Mouse (Mus musculus): ENCODE measurements around the gene Pla2g2e. TPM values are rescaled to one million over a fixed set of nuclear protein-coding genes. Genes with fewer than 3 reads are reported as not detected.
"Not testable (repeated sequence)": the region's sequence is repeated elsewhere in the genome, so short reads cannot be mapped to it uniquely, and the experiment has no call there.

Gene Pla2g2e
- polyA plus RNA-seq, 1 experiment from 2014 or later = not detected

- no peaks in the 10 kb centered on the region for H3K9me3 ChIP-seq (replicated peaks)
- no peak for DNase-seq (ENCODE audit: low spot score)
- WGBS = 68% methylated on average over 5 of the region's 5 CpGs
- H3K27me3 ChIP-seq (ENCODE audit: low read depth, poor library complexity, severe bottlenecking) = no peaks in the 10 kb centered on the region
- H3K36me3 ChIP-seq = no peaks in the 10 kb centered on the region
- no peak overlapping the region for H3K27ac ChIP-seq (replicated peaks)
- no peak overlapping the region for H3K4me3 ChIP-seq
- H3K4me1 ChIP-seq = peaks cover 11% of the 10 kb centered on the region; the same call in 1 of the 2 replicates
Measured at GRCm38 (mm10) chr4:138865092-138865491, 12.7 kb upstream of the Pla2g2e start.

- H3K36me3 ChIP-seq = no peaks in the 10 kb centered on the region
- no peaks in the 10 kb centered on the region for H3K9me3 ChIP-seq (replicated peaks)
- peaks cover 11% of the 10 kb centered on the region; the same call in 1 of the 2 replicates for H3K4me1 ChIP-seq
- no peak for DNase-seq (ENCODE audit: low spot score)
- H3K4me3 ChIP-seq = no peak overlapping the region
- H3K27ac ChIP-seq (replicated peaks) = no peak overlapping the region
- no peaks in the 10 kb centered on the region for H3K27me3 ChIP-seq (ENCODE audit: low read depth, poor library complexity, severe bottlenecking)
- 73% methylated on average over 6 of the region's 6 CpGs for WGBS
Measured at GRCm38 (mm10) chr4:138865991-138866390, 11.8 kb upstream of the Pla2g2e start.

GRCm38 (mm10) chr4:138866413-138866812, 11.3 kb upstream of the Pla2g2e start:
- H3K27me3 ChIP-seq (ENCODE audit: low read depth, poor library complexity, severe bottlenecking) = no peaks in the 10 kb centered on the region
- WGBS = 14% methylated on average over 7 of the region's 7 CpGs
- DNase-seq (ENCODE audit: low spot score) = peak; percentile 71
- peaks cover 11% of the 10 kb centered on the region; the same call in 1 of the 2 replicates for H3K4me1 ChIP-seq
- H3K36me3 ChIP-seq = no peaks in the 10 kb centered on the region
- H3K27ac ChIP-seq (replicated peaks) = no peak overlapping the region
- H3K9me3 ChIP-seq (replicated peaks) = no peaks in the 10 kb centered on the region
- no peak overlapping the region for H3K4me3 ChIP-seq

GRCm38 (mm10) chr4:138868666-138869065, 9.1 kb upstream of the Pla2g2e start:
- Histone ChIP-seq H3K27ac (replicated peaks) (no peak overlapping the region), H3K4me3 (no peak overlapping the region), H3K9me3 (replicated peaks) (no peaks in the 10 kb centered on the region; the same call in 1 of the 2 replicates), H3K27me3 (ENCODE audit: low read depth, poor library complexity, severe bottlenecking) (no peaks in the 10 kb centered on the region), H3K4me1 (peaks cover 11% of the 10 kb centered on the region; the same call in 1 of the 2 replicates), H3K36me3 (no peaks in the 10 kb centered on the region)
- DNase-seq (ENCODE audit: low spot score) = no peak
- 58% methylated on average over 8 of the region's 8 CpGs for WGBS

- Histone ChIP-seq H3K4me3 (no peak within 1 kb of the TSS), H3K36me3 (no peaks in the 10 kb centered on the region), H3K27me3 (ENCODE audit: low read depth, poor library complexity, severe bottlenecking) (no peaks in the 10 kb centered on the region), H3K27ac (replicated peaks) (no peak within 1 kb of the TSS), H3K4me1 (peaks cover 6% of the 10 kb centered on the region; the same call in 1 of the 2 replicates), H3K9me3 (replicated peaks) (no peaks in the 10 kb centered on the region; the same call in 1 of the 2 replicates)
- DNase-seq (ENCODE audit: low spot score) = no peak
- WGBS = 87% methylated on average over 6 of the region's 6 CpGs
Measured at GRCm38 (mm10) chr4:138873864-138874263, 3.9 kb upstream of the Pla2g2e start, which contains the start of gene Gm13030. Gene Gm13030 (minus strand): TSS chr4:138873964.

GRCm38 (mm10) chr4:138875275-138875674, 2.5 kb upstream of the Pla2g2e start:
- WGBS = 86% methylated on average over 2 of the region's 2 CpGs
- H3K4me3 ChIP-seq; H3K36me3 ChIP-seq; H3K9me3 ChIP-seq (replicated peaks); DNase-seq (ENCODE audit: low spot score); H3K27ac ChIP-seq (replicated peaks); H3K27me3 ChIP-seq (ENCODE audit: low read depth, poor library complexity, severe bottlenecking): not testable (repeated sequence)
- H3K4me1 ChIP-seq = peaks cover 12% of the 10 kb centered on the region; the same call in 1 of the 2 replicates

- Histone ChIP-seq H3K9me3 (replicated peaks) (no peaks in the 10 kb centered on the region; the same call in 1 of the 2 replicates), H3K27ac (replicated peaks) (no peak overlapping the region), H3K27me3 (ENCODE audit: low read depth, poor library complexity, severe bottlenecking) (peaks cover 16% of the 10 kb centered on the region; the same call in 1 of the 2 replicates), H3K36me3 (no peaks in the 10 kb centered on the region), H3K4me1 (peaks cover 12% of the 10 kb centered on the region; the same call in 1 of the 2 replicates), H3K4me3 (no peak overlapping the region)
- 94% methylated on average over 2 of the region's 2 CpGs for WGBS
- no peak for DNase-seq (ENCODE audit: low spot score)
Measured at GRCm38 (mm10) chr4:138875986-138876385, 1.8 kb upstream of the Pla2g2e start.

GRCm38 (mm10) chr4:138878783-138879182, 1.0 kb downstream of the Pla2g2e start:
- H3K27me3 ChIP-seq (ENCODE audit: low read depth, poor library complexity, severe bottlenecking) = peaks cover 37% of the 10 kb centered on the region
- peaks cover 20% of the 10 kb centered on the region for H3K4me1 ChIP-seq
- 75% methylated on average over 8 of the region's 8 CpGs for WGBS
- H3K27ac ChIP-seq (replicated peaks) = 0 out of 2 replicates have a peak overlapping the region, but pooled peaks have one; percentile 15
- H3K9me3 ChIP-seq (replicated peaks) = no peaks in the 10 kb centered on the region
- H3K4me3 ChIP-seq = no peak overlapping the region
- DNase-seq (ENCODE audit: low spot score) = no peak
- no peaks in the 10 kb centered on the region for H3K36me3 ChIP-seq

- WGBS = 93% methylated on average over 11 of the region's 11 CpGs
- H3K4me3 ChIP-seq = no peak overlapping the region
- H3K4me1 ChIP-seq = peaks cover 20% of the 10 kb centered on the region
- no peak for DNase-seq (ENCODE audit: low spot score)
- peaks cover 37% of the 10 kb centered on the region for H3K27me3 ChIP-seq (ENCODE audit: low read depth, poor library complexity, severe bottlenecking)
- no peaks in the 10 kb centered on the region for H3K36me3 ChIP-seq
- H3K9me3 ChIP-seq (replicated peaks) = no peaks in the 10 kb centered on the region
- no peak overlapping the region for H3K27ac ChIP-seq (replicated peaks)
Measured at GRCm38 (mm10) chr4:138879808-138880207, 2.1 kb downstream of the Pla2g2e start.

- Histone ChIP-seq H3K4me1 (peaks cover 20% of the 10 kb centered on the region), H3K27ac (replicated peaks) (no peak overlapping the region), H3K4me3 (no peak overlapping the region), H3K27me3 (ENCODE audit: low read depth, poor library complexity, severe bottlenecking) (peaks cover 37% of the 10 kb centered on the region), H3K36me3 (no peaks in the 10 kb centered on the region), H3K9me3 (replicated peaks) (no peaks in the 10 kb centered on the region)
- WGBS = 84% methylated on average over 7 of the region's 7 CpGs
- DNase-seq (ENCODE audit: low spot score) = no peak
Measured at GRCm38 (mm10) chr4:138880811-138881584, 3.3 kb downstream of the Pla2g2e start.

- Histone ChIP-seq H3K4me3 (peak overlapping the region; percentile 30; the same call in 1 of the 2 replicates), H3K36me3 (no peaks in the 10 kb centered on the region), H3K9me3 (replicated peaks) (no peaks in the 10 kb centered on the region), H3K4me1 (peaks cover 21% of the 10 kb centered on the region), H3K27me3 (ENCODE audit: low read depth, poor library complexity, severe bottlenecking) (peaks cover 37% of the 10 kb centered on the region), H3K27ac (replicated peaks) (no peak overlapping the region)
- no peak for DNase-seq (ENCODE audit: low spot score)
- WGBS = 14% methylated on average over 16 of the region's 16 CpGs
Measured at GRCm38 (mm10) chr4:138882179-138882578, 4.4 kb downstream of the Pla2g2e start.

GRCm38 (mm10) chr4:138884261-138884660, 6.5 kb downstream of the Pla2g2e start:
- Histone ChIP-seq H3K4me3 (no peak overlapping the region), H3K27ac (replicated peaks) (no peak overlapping the region), H3K27me3 (ENCODE audit: low read depth, poor library complexity, severe bottlenecking) (peaks cover 36% of the 10 kb centered on the region), H3K9me3 (replicated peaks) (no peaks in the 10 kb centered on the region), H3K4me1 (peaks cover 26% of the 10 kb centered on the region), H3K36me3 (no peaks in the 10 kb centered on the region)
- 22% methylated on average over 6 of the region's 6 CpGs for WGBS
- DNase-seq (ENCODE audit: low spot score) = peak; percentile 82

GRCm38 (mm10) chr4:138889165-138889564, 11.4 kb downstream of the Pla2g2e start:
- 65% methylated on average over 7 of the region's 7 CpGs for WGBS
- no peaks in the 10 kb centered on the region for H3K27me3 ChIP-seq (ENCODE audit: low read depth, poor library complexity, severe bottlenecking)
- no peak overlapping the region for H3K4me3 ChIP-seq
- DNase-seq (ENCODE audit: low spot score) = no peak
- no peaks in the 10 kb centered on the region for H3K9me3 ChIP-seq (replicated peaks)
- 0 out of 2 replicates have a peak overlapping the region, but pooled peaks have one; percentile 0 for H3K27ac ChIP-seq (replicated peaks)
- peaks cover 28% of the 10 kb centered on the region for H3K36me3 ChIP-seq
- H3K4me1 ChIP-seq = peaks cover 21% of the 10 kb centered on the region
